Mouse (Mus musculus) MEL (cell line): ENCODE measurements around the gene P2rx1. TPM values are rescaled to one million over a fixed set of nuclear protein-coding genes. Genes with fewer than 3 reads are reported as not detected.
A peak's percentile ranks its signal among the peaks of the same experiment; 100 is the strongest.

Experiments used
- DNase-seq: peaks from one replicate; pipeline ENCODE4 v3.0.0; 2011; ENCODE audit warnings: low read depth, low spot score
- H3K27ac ChIP-seq: 2 replicates; pipeline ENCODE4 v1.5.1; 2012; ENCODE audit warnings: low read depth, mild to moderate bottlenecking, control low read depth, low read length, moderate library complexity; ENCODE audit not compliant: control insufficient read depth
- H3K27me3 ChIP-seq, 2 experiments: fragments of 150-350 bp in 1 of 2; sonication (generic) in 1 of 2; 2 replicates each; pipeline ENCODE4 v1.6.1; 2012; ENCODE audit warnings: low read length in 2 of 2, mild to moderate bottlenecking in 2 of 2, improper control_type of control experiment in 1 of 2, moderate library complexity in 1 of 2; ENCODE audit not compliant: insufficient read depth in 2 of 2, control insufficient read depth in 1 of 2
- H3K36me3 ChIP-seq, 2 experiments: 2 replicates each; pipeline ENCODE4 v1.6.1; 2012 to 2014; ENCODE audit warnings: low read length in 2 of 2, improper control_type of control experiment in 1 of 2, inconsistent platforms in 1 of 2, mild to moderate bottlenecking in 1 of 2; ENCODE audit not compliant: insufficient read depth in 2 of 2, control insufficient read depth in 1 of 2
- H3K4me1 ChIP-seq, 2 experiments: fragments of 150-350 bp in 1 of 2; sonication (generic) in 1 of 2; 2 replicates each; pipeline ENCODE4 v1.6.1; 2012; ENCODE audit warnings: low read length in 2 of 2, improper control_type of control experiment in 1 of 2, mild to moderate bottlenecking in 1 of 2; ENCODE audit not compliant: insufficient read depth in 2 of 2, control insufficient read depth in 1 of 2
- H3K4me3 ChIP-seq, 2 experiments: fragments of 150-350 bp in 1 of 2; sonication (generic) in 1 of 2; 2 replicates each; pipeline ENCODE4 v1.5.1; 2012; ENCODE audit warnings: low read depth in 2 of 2, low read length in 2 of 2, mild to moderate bottlenecking in 2 of 2, moderate library complexity in 2 of 2, control low read depth in 1 of 2, improper control_type of control experiment in 1 of 2; ENCODE audit not compliant: control insufficient read depth in 1 of 2, insufficient read depth in 1 of 2
- H3K79me2 ChIP-seq: 2 replicates; pipeline ENCODE4 v1.6.1; 2012; ENCODE audit warnings: mild to moderate bottlenecking, low read length, moderate library complexity; ENCODE audit not compliant: control insufficient read depth, poor library complexity, insufficient read depth
- H3K9ac ChIP-seq: 2 replicates; pipeline ENCODE4 v1.6.1; 2012; ENCODE audit warnings: low read depth, mild to moderate bottlenecking, control low read depth, low read length, moderate library complexity; ENCODE audit not compliant: control insufficient read depth, poor library complexity, severe bottlenecking
- H3K9me3 ChIP-seq: fragments of 150-350 bp; sonication (generic); replicated peaks from 2 replicates; pipeline ENCODE4 v1.6.1; 2012; ENCODE audit warnings: mild to moderate bottlenecking, low read length, improper control_type of control experiment, moderate library complexity; ENCODE audit not compliant: insufficient read depth
- BHLHE40 ChIP-seq: IDR thresholded peaks from 2 replicates; pipeline ENCODE4 v1.6.1; 2012; ENCODE audit warnings: low read depth, mild to moderate bottlenecking, inconsistent platforms, low read length, improper control_type of control experiment, borderline replicate concordance
- CHD2 ChIP-seq: IDR thresholded peaks from 2 replicates; pipeline ENCODE4 v1.6.1; 2011; ENCODE audit warnings: low read length, improper control_type of control experiment
- E2F4 ChIP-seq: IDR thresholded peaks from 2 replicates; pipeline ENCODE4 v1.6.1; 2011; ENCODE audit warnings: low read depth, low read length, improper control_type of control experiment, borderline replicate concordance
- EP300 ChIP-seq, 2 experiments: IDR thresholded peaks; 2 replicates each; pipeline ENCODE4 v1.6.1; 2011; ENCODE audit warnings: improper control_type of control experiment in 2 of 2, low read length in 2 of 2, low read depth in 1 of 2, mild to moderate bottlenecking in 1 of 2
- HCFC1 ChIP-seq: IDR thresholded peaks from 2 replicates; pipeline ENCODE4 v1.6.1; 2012; ENCODE audit warnings: low read depth, mild to moderate bottlenecking, inconsistent platforms, low read length, improper control_type of control experiment, moderate library complexity
- JUND ChIP-seq: IDR thresholded peaks from 2 replicates; pipeline ENCODE4 v1.6.1; 2011; ENCODE audit warnings: low read depth, mild to moderate bottlenecking, improper control_type of control experiment, low read length
- KAT2A ChIP-seq: conservative IDR thresholded peaks from 2 replicates; pipeline ENCODE4 v1.6.1; 2012; ENCODE audit warnings: low read depth, low read length, improper control_type of control experiment, inconsistent platforms
- MAZ ChIP-seq: IDR thresholded peaks from 2 replicates; pipeline ENCODE4 v1.6.1; 2012; ENCODE audit warnings: low read depth, mild to moderate bottlenecking, inconsistent platforms, low read length, improper control_type of control experiment
- MEF2A ChIP-seq: IDR thresholded peaks from 2 replicates; pipeline ENCODE4 v1.6.1; 2014; ENCODE audit warnings: low read depth, mild to moderate bottlenecking, inconsistent platforms, low read length, improper control_type of control experiment; ENCODE audit not compliant: poor library complexity, insufficient replicate concordance, severe bottlenecking; ENCODE audit errors: extremely low read depth
- MYB ChIP-seq: IDR thresholded peaks from 2 replicates; pipeline ENCODE4 v1.6.1; 2011; ENCODE audit warnings: mild to moderate bottlenecking, low read depth, low read length, improper control_type of control experiment
- MYC ChIP-seq: IDR thresholded peaks from 2 replicates; pipeline ENCODE4 v1.6.1; 2011; ENCODE audit warnings: low read depth, mild to moderate bottlenecking, low read length, improper control_type of control experiment, moderate library complexity
- NELFE ChIP-seq: IDR thresholded peaks from 2 replicates; pipeline ENCODE4 v1.6.1; 2011; ENCODE audit warnings: low read depth, low read length, improper control_type of control experiment
- POLR2A ChIP-seq, 2 experiments: IDR thresholded peaks; 2 replicates each; pipeline ENCODE4 v1.6.1; 2011 to 2012; ENCODE audit warnings: low read length in 2 of 2, mild to moderate bottlenecking in 2 of 2, control low read depth in 1 of 2, improper control_type of control experiment in 1 of 2, low read depth in 1 of 2, moderate library complexity in 1 of 2; ENCODE audit not compliant: control insufficient read depth in 1 of 2, insufficient read depth in 1 of 2, poor library complexity in 1 of 2
- POLR2AphosphoS5 ChIP-seq: IDR thresholded peaks from 2 replicates; pipeline ENCODE4 v1.6.1; 2012; ENCODE audit warnings: low read depth, borderline replicate concordance, mild to moderate bottlenecking, inconsistent platforms, low read length, moderate library complexity, mixed read lengths
- TCF12 ChIP-seq: IDR thresholded peaks from 2 replicates; pipeline ENCODE4 v1.6.1; 2014; ENCODE audit warnings: low read depth, mild to moderate bottlenecking, inconsistent platforms, low read length, improper control_type of control experiment, moderate library complexity
- UBTF ChIP-seq: IDR thresholded peaks from 2 replicates; pipeline ENCODE4 v1.6.1; 2012; ENCODE audit warnings: low read depth, mild to moderate bottlenecking, inconsistent platforms, low read length, improper control_type of control experiment, moderate library complexity, borderline replicate concordance; ENCODE audit not compliant: insufficient read depth
- ZC3H11A ChIP-seq: IDR thresholded peaks from 2 replicates; pipeline ENCODE4 v1.6.1; 2012; ENCODE audit warnings: low read depth, mild to moderate bottlenecking, inconsistent platforms, low read length, improper control_type of control experiment
- polyA plus RNA-seq, 2 experiments: library from polyadenylated mRNA; stranded (reverse) in 1 of 2; unstranded in 1 of 2; fragments of >175 nt in 1 of 2; fragments of >200 nt in 1 of 2; gene quantifications; 2 replicates each; pipeline versions ENCODE4 v1.2.1 to v1.2.4; 2012; ENCODE audit warnings: low replicate concordance in 2 of 2, low read depth in 1 of 2; ENCODE audit not compliant: insufficient read length in 2 of 2, insufficient read depth in 1 of 2, missing spikeins in 1 of 2
- total RNA-seq: library from RNA; depleted of rRNA; stranded (reverse); fragments of 300-350 nt; gene quantifications from 2 replicates; pipeline ENCODE4 v1.2.3, GENCODE M21; 2012

The P2rx1 gene
- total and polyA plus RNA-seq, 3 experiments: 3.0 to 8.1 TPM; not detected in 1

DNA sequence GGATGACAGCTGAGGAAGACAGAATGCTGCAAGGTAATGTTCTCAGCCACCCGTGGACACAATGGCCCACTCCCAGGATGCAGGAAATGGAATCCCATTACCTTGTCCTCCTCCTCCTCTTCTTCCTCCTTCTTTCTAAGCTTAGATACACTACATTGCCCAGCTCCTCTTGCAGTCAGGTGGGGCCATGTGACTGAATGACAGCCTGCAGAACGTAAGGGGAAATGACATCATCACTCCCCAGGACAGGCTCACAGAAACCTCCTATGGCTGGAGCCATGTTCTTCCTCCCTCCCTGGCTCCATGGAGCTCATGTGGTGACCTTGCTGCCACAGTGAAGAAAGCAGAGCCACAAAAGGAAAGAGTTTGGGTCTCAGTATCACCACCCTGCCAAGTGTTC lies 41.6 kb upstream of the P2rx1 start (continued):
- TF ChIP-seq MEF2A: no peak
- TF ChIP-seq MYC: 0 out of 2 replicates have a peak, but pooled peaks have one; percentile 15
- no peak for TF ChIP-seq EP300 (IDR thresholded peaks at IDR 0.05; ENCODE audit: low read depth in 1 of 2, low read length in 2 of 2)
- no peak for TF ChIP-seq TCF12
- no peak for TF ChIP-seq CHD2
- TF ChIP-seq JUND: 0 out of 2 replicates have a peak, but pooled peaks have one; percentile 55
- no peak for TF ChIP-seq E2F4
- peak; percentile 76 for TF ChIP-seq HCFC1
- TF ChIP-seq POLR2AphosphoS5: no peak
- peak in 1 of 2 experiments; percentile 49; a peak in 1 of 4 replicates for TF ChIP-seq POLR2A (IDR thresholded peaks at IDR 0.05; ENCODE audit: control insufficient read depth in 1 of 2, insufficient read depth in 1 of 2, low read depth in 1 of 2, low read length in 2 of 2, poor library complexity in 1 of 2)
- no peak for TF ChIP-seq ZC3H11A
- TF ChIP-seq NELFE: peak; percentile 21; the same call in 1 of the 2 replicates
- TF ChIP-seq, all 39 proteins: peak for 12

DNA sequence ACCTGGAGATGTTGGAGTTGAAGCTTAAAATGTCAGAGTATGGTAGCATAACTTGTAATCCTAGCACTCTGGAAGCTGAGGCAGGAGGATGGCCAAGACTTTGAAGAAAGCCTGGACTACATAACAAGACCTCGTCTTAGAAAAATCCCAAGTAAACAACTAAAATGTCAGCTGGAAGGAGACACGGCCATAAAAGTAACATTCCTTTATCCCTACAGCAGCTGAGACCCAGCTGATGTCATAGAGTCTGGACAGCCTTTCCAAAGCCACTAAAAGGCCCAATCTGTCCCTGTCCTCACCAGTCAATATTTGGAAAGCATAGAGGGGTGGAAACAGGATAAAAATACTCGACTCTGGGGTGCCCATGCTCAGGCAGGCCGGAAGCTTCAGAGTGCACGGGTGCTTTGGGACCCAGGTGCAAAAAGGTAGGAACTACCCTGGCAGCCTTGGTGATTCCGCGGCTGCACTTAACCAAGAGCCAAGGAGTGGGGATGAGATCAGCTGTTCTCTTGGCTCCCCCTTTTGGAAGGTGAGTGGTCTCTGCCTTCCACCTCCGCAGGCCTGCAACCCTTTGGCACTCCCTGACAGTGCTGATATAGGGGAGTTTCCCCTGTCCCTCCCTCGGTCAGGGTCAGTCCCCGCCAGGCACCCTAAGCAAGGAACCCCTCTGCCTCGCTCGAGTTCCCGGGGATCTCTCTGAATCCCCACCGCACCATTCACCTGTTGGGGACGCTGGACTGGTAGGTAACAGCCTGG lies 38.8 kb upstream of the P2rx1 start:
- DNase-seq: no peak
- H3K9ac ChIP-seq: no peak overlapping the region

DNA sequence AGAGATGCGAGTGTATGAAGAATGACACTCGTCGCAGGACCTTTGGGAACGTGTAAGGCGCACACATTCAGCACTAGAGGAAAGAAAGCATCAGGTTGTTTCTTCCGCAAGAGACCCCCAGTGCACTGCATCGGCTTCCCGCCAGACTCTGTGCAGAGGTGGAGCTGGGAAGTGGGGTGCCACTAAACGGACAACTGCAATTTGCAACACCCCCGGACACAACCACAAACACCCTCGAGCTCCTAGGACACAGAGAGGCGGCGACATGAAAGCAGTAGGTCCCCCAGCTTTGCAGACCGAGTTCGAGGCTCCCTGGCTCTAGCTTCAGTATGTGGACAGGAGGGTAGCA lies 38.2 kb upstream of the P2rx1 start:
- Histone ChIP-seq H3K36me3 (peaks cover 0 to 12% of the 10 kb centered on the region in 2 experiments; a peak in 3 of 4 replicates), H3K27me3 (no peaks in the 10 kb centered on the region), H3K79me2 (no peaks in the 10 kb centered on the region; the same call in none of the 2 replicates), H3K4me1 (peaks cover 12 to 29% of the 10 kb centered on the region in 2 experiments), H3K4me3 (peak overlapping the region; percentile 56 to 69), H3K9me3 (no peaks in the 10 kb centered on the region), H3K9ac (peak overlapping the region; percentile 58), H3K27ac (no peak overlapping the region)
- TF ChIP-seq MAZ (0 out of 2 replicates have a peak, but pooled peaks have one; percentile 13), KAT2A (no peak), JUND (no peak)
- DNase-seq: no peak

More for the DNA sequence above, 38.8 kb upstream of the P2rx1 start:
- no peak overlapping the region; a peak in 1 of 4 replicates for H3K4me3 ChIP-seq
- peaks cover 12 to 34% of the 10 kb centered on the region in 2 experiments for H3K4me1 ChIP-seq
- no peaks in the 10 kb centered on the region for H3K27me3 ChIP-seq
- peaks cover 0 to 12% of the 10 kb centered on the region in 2 experiments; a peak in 3 of 4 replicates for H3K36me3 ChIP-seq
- H3K27ac ChIP-seq: no peak overlapping the region
- no peaks in the 10 kb centered on the region; the same call in none of the 2 replicates for H3K79me2 ChIP-seq
- no peak for TF ChIP-seq HCFC1
- no peak for TF ChIP-seq BHLHE40
- no peak for TF ChIP-seq MAZ
- no peak for TF ChIP-seq JUND
- TF ChIP-seq UBTF: no peak
- no peak for TF ChIP-seq MYB
- H3K9me3 ChIP-seq: no peaks in the 10 kb centered on the region
